Mouse (Mus musculus) gastrocnemius, postnatal 10 days (tissue): ENCODE data around the gene Safb. TPM values are rescaled to one million over a fixed set of nuclear protein-coding genes. Genes with fewer than 3 reads are reported as not detected.
A peak's percentile ranks its signal among the peaks of the same experiment; 100 is the strongest.
"Not testable (repeated sequence)": the region's sequence is repeated elsewhere in the genome, so short reads cannot be mapped to it uniquely, and the experiment has no call there.

Experiments used
- DNase-seq: peaks from one replicate; pipeline ENCODE4 v3.0.0; 2021; ENCODE audit warnings: mixed read lengths
- total RNA-seq, 2 experiments: library from RNA; stranded (reverse); gene quantifications; 2 replicates each; pipeline ENCODE4 v1.2.3; 2021

Safb gene
- total RNA-seq, 2 experiments from 2014 or later, result 57.1 to 69.2 TPM

DNA sequence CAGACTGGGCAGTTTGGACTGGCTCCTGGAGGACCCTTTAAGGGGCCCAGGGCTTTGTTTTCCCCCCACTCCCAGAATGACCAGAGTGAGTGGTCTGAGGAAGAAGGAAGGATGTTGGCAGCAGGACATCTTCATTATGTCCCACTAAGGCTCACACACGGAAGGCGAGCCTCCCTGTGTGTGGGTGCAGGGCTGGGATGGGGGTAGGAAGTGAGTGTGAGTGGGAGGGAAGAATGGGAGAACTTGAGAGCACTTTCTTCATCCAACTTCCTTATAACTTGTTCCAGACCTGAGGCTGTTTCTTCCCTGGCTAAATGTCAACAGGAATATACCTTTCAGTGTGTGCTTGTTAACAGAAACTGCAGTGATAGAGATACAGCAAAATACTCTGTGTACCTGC is 26.7 kb downstream of the Safb start:
- DNase-seq, result no peak

DNA sequence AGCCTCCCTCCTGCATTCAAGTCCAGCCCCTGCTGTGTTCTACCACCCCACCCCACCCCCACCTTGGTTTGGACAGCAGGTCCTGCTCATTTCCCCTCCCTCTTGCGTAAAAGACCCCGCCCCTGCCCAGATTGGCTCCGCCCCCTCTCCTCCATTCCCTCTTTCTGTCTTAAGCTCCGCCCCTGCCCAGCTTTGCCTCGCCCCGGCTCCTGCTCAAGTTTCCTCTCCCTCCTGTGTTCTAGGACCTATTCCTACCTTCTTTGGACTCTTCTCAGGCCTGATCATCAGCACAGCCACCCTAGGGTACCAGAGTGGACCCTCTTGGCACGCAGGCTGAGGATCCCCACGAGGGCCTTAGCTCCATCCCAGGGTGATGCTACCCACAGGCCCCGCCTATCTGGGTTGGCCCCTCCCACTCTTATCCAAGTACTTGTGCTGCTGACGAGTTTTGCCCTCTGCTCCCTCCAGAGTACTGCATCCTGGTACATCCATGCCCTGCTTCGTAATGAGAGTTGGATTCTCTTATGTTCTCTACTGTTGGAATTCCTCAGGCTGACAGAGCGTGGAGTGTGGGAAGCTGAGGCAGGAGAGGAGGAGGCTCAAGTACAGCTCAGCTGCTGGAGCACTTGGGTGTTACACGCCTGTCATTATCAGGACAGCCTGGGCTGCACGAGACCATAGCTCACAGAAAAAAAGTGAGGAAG is 27.4 kb downstream of the Safb start:
- no peak for DNase-seq

DNA sequence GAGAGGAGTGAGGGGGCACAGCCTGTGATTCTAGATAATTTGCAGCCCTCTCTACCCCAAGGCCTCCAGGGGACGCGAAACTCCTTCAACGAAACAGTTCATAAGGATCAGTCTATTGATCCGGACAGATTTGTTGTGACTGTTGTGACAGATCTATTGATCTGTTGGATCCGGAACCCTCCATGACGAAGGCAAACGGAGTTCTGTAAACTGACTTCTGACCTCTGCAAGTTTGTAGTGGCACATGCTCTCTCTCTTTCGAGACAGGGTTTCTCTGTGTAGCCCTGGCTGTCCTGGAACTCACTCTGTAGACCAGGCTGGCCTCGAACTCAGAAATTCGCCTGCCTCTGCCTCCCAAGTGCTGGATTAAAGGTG is 27.9 kb downstream of the Safb start:
- DNase-seq, result not testable (repeated sequence)

DNA sequence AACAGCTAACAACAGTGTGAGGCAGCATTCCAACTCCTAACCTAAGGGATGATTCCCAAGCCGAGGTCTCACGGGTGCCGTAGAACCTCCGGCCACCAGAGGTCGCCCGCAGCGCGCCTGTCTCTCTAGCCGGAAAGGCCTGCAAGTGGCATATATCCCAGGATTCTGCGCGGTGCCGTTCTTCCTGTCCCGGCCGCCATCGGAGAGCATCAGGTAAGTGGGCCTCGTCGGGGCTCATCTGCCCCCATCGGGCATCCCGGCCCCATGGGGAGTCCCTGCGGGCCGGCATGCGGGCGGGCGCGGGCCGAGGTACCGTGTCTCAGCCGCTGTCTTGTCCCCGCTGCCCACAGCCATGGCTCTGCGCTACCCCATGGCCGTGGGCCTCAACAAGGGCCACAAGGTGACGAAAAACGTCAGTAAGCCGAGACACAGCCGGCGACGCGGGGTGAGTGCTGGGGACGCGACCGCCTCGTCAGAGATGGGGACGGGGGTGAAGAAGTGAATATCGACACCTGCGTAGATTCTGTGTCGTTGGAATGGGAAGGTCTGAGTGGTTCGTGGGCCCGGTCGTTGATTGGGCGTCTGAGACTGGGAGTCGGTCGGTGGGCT is 28.7 kb downstream of the Safb start, which contains the start of gene Rpl36:
Rpl36 (plus strand) TSS at position 181 of the 609 bp plus-strand sequence.
- DNase-seq, result peak; percentile 97

DNA sequence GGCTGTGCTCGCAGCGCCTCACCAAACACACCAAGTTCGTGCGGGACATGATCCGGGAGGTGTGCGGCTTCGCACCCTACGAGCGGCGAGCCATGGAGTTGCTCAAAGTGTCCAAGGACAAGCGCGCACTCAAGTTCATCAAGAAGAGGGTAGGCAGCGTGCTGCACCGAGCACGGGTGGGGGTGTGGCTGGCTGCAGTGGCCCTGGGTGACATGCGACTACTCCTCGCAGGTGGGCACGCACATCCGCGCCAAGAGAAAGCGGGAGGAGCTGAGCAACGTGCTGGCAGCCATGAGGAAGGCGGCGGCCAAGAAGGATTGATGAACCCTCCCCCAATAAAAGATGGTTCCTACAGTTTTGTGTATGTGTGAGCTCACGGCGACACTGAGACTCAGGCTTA is 29.3 kb downstream of the Safb start:
- DNase-seq, result not testable (repeated sequence)

- no peak for DNase-seq
These were observed 29.9 kb downstream of the Safb start for GRCm38 (mm10) chr17:56614391-56615135.

DNA sequence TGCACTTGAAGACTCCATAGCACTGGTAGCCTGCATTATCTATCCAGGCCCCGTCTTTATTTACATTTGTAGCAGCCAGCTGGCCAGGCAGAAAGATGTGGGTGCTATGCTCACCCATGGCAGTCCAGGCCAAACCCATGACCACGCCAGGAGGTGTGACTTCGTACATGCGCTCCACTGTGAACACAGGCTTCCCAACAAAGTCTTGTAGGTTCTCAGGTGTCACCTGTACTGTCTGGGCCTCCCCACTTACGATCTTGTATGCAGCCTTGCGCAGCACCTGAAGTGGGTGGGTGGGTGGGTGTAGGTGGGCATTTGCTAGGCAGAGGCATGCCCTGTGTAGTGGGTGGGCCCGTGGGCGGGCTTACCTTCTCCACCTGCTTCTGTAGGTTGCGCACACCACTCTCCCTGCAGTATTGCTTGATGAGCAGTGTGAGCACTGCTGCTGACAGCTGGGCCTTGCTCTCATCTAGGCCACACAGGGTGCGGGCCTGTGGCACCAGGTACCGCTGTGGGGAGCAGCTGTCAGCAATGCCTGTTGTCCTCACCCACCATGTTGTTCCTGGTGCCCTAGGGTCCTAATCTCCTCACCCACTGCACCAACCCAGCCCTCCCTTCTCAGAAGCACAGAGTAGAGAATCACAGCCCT is 30.6 kb downstream of the Safb start:
- no peak for DNase-seq

GRCm38 (mm10) chr17:56615792-56616191 is 31.2 kb downstream of the Safb start:
- DNase-seq, result no peak

- DNase-seq, result no peak
These were observed 32.1 kb downstream of the Safb start for GRCm38 (mm10) chr17:56616725-56617124.

DNA sequence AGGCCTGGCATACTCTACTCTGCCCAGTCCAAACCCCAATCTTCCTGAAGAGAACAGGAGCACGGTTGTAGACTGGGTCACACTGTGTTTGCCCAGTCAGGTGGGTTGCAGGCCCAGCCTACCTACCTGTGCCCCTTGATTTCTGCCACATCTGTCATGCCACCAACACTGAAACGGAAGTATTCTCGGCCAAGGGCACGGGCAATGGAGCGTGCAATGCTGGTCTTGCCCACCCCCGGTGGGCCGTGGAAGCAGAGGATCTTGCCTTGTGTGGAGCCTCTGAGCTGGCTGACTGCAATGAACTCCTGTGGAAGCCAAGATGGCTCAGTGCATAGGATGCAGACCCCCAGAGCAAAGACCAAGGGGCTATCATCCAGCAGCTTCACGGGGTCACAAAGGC is 33.0 kb downstream of the Safb start:
- no peak for DNase-seq

DNA sequence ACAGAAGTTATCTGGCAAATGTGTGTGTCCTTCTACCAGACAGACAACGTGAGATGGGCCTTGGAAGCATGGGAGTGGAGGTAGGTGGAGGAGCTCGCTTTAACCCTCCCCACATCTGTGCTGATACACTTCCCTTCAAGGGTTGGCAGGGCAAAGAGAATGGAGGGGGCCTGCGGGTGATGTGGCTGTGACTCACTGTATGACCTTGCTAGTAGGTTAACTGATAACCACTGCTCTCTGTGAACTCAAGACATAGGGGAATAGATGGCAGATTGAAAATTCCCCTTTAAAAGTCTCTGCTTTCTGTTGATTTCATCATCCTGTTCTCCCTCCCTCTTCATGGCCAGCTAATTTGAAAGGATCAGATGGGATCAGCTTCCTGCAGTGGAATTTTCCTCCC is 40.9 kb downstream of the Safb start:
- DNase-seq, result no peak

- no peak for DNase-seq
These were observed 41.6 kb downstream of the Safb start for GRCm38 (mm10) chr17:56626260-56626659.

- DNase-seq, result peak; percentile 92
These were observed 42.3 kb downstream of the Safb start, which contains the start of gene Lonp1 for GRCm38 (mm10) chr17:56626754-56627470. TSS of gene Lonp1 (minus strand) at chr17:56626887.

DNA sequence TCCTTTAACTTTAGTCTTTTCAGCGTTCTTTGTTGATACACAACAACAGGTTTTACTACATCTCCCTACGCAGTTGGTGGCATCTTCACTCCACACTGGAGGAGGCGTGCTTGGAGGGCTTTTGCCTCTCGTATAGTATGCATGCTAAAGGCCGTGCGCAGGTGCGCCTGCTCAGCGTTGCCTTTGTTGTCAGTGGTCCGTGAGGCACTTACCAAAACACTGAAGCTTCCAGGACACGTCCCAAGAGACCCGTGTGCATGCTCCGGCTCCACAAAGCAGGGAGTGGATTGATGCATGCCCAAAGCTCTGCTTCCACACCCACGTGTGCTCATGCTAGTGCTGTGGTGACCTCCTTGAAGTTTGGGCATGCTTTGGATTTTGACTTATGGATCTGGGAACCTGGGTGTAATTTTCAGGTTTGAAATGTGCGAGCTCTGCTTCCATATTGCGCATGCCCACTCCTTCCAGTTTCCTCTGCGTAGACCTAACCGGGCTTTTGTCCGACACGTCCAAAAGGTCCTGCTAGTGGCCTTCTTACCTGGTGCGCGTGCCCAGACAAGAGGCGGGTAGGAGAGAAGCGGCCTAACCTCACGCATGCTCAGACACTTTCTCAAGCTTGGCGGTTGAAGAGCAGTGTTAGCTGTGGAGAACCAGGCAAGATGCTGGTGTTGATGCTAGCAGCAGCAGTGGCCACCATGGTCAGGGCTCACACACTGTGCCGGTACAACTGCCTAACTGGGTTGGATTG is 43.1 kb downstream of the Safb start, which contains the start of gene Catsperd:
Catsperd (plus strand) TSS at position 614 of the 748 bp plus-strand sequence.
- DNase-seq, result no peak

DNA sequence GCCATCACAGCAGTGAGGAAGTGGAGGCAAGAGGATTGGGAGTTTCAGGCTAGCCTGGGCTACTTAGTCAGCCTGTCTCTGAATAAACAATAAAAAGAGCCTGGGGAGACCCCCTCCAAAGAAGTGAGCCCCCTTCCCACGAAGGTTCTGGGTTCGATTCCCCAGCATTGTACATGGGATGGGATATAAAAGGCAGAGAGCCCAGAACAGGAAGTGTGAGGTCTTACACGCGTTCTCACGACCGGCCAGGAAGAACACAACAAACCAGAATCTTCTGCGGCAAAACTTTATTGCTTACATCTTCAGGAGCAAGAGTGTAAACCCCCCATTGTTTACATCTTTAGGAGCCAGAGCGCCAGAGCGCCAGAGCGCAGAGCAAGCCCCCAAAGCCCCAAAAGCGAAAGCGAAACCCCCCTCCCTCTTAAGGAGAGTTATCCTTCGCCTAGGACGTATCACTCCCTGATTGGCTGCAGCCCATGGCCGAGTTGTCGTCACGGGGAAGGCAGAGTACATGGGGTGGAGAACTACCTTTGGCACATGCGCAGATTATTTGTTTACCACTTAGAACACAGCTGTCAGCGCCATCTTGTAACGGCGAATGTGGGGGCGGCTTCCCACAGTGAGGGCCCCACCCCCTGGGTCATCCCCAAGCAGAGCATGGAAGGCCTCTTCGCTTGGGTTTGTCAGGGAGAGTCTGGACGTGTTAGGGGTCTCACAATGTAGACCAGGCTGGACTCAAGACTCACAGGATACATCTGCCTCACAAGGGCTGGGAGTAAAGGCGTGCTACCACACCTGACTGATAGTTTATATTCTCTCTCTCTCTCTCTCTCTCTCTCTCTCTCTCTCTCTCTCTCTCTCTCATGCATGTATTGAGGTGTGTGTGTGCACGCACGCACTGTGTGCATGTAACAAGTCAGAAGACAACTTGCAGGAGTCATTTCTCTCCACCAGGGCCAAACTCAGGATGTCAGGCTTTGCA is 45.5 kb downstream of the Safb start:
- not testable (repeated sequence) for DNase-seq

DNA sequence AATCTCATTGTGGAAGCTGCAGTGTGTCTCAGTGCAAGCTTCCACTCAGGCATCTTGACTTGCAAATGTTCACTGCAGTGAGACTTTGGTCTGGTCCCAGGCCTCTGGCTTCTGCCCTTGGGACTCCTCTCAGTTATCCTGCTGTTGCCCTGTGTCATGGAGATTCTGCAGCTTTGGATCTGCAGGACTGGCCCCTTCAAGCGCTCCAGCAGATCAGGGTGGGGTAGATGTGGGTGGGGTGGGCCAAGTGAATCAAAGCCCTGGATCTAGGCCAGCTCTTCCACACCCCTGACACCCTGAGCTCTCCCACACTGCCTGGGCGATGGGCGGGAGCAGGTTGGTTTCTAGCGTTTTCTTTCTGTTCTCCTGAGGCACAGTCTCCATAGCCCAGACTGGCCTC is 47.2 kb downstream of the Safb start:
- DNase-seq, result no peak

DNA sequence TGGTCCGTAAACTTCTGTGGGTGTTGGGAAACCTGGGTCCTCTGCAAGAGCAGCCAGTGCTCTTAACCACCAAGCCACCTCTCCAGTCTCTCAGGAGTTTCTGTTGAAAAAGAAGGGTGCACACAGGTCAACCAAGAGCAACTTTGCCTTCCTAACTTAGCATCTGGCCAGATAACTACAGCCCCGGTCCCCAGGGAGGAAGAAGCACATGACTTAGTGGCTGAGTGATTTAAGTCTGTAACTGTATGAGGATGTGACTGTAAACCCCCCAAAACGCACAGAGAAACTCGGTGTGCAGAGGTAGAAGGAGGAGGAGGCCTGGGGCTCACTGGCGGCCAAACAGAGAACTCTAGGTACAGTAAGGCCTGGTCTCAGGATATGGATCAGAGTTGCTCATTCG is 49.4 kb downstream of the Safb start:
- no peak for DNase-seq

- no peak for DNase-seq
These were observed 58.6 kb downstream of the Safb start for GRCm38 (mm10) chr17:56643237-56643636.

DNA sequence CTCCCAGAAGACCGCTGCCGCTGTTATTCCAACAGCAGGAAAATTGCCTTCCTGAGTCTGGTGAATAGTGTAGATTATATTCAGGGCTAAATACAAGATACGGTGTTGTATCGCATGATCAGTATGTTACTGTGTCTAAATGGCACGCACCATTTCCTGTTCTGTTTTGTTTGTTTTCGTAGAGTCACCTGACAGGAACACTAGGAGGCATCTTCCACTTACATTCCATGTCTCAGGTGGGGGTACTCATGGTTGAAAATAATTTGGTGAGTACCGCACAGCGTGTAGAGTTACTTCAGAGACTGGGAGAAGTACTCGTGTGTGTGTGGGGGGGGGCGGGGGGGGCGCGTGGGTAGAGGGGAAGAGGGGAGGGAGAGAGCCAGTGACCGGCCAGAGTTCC is 62.9 kb downstream of the Safb start:
- DNase-seq, result no peak

GRCm38 (mm10) chr17:56651801-56652200 is 67.2 kb downstream of the Safb start:
- no peak for DNase-seq
